Mouse (Mus musculus) heart, embryonic 12.5 days (tissue): ENCODE measurements at regions not wholly inside any gene's neighbourhood (a gene's known extent, or its start where the extent isn't known, plus 50 kb on each side); places are given as distances from the start of the nearest gene placed in this dataset.

ENCODE experiments used
- ATAC-seq: fragments of 200-750 bp; cut with Nextera tagmentation; 2 replicates; pipeline ENCODE4 v1.8.0; 2017; ENCODE audit warnings: moderate TSS enrichment, moderate library complexity; ENCODE audit not compliant: insufficient number of reproducible peaks, low FRiP score
- H3K27ac ChIP-seq: fragments of 300-500 bp; sonication (generic); 2 replicates; pipeline ENCODE4 v1.5.1; 2016; ENCODE audit warnings: mild to moderate bottlenecking, moderate library complexity; ENCODE audit not compliant: poor library complexity, severe bottlenecking
- H3K27me3 ChIP-seq: fragments of 300-500 bp; sonication (generic); replicated peaks from 2 replicates; pipeline ENCODE4 v1.6.1; 2016; ENCODE audit warnings: mild to moderate bottlenecking, moderate library complexity
- H3K36me3 ChIP-seq: fragments of 300-500 bp; sonication (generic); 2 replicates; pipeline ENCODE4 v1.6.1; 2016; ENCODE audit warnings: mild to moderate bottlenecking, moderate library complexity
- H3K4me1 ChIP-seq: fragments of 300-500 bp; sonication (generic); replicated peaks from 2 replicates; pipeline ENCODE4 v1.6.1; 2016; ENCODE audit warnings: mild to moderate bottlenecking
- H3K4me2 ChIP-seq: fragments of 300-500 bp; sonication (generic); 2 replicates; pipeline ENCODE4 v1.6.1; 2016; ENCODE audit warnings: mild to moderate bottlenecking, moderate library complexity
- H3K4me3 ChIP-seq: fragments of 300-500 bp; sonication (generic); 2 replicates; pipeline ENCODE4 v1.5.1; 2016; ENCODE audit warnings: mild to moderate bottlenecking
- H3K9ac ChIP-seq: fragments of 300-500 bp; sonication (generic); 2 replicates; pipeline ENCODE4 v1.6.1; 2016; ENCODE audit warnings: mild to moderate bottlenecking, moderate library complexity
- H3K9me3 ChIP-seq: fragments of 300-500 bp; sonication (generic); replicated peaks from 2 replicates; pipeline ENCODE4 v1.6.1; 2016; ENCODE audit warnings: mild to moderate bottlenecking, moderate library complexity
- WGBS: fragments of 180-500 bp; shearing (Covaris S2); methylation state at CpG from one replicate; pipeline ENCODE4 v1.1.7; 2016; 5-methylcytosine and 5-hydroxymethylcytosine counted together

GRCm38 (mm10) chr8:25341225-25341624, 517.1 kb upstream of the Adam5 start:
- no peak overlapping the region for H3K4me3 ChIP-seq
- H3K4me1 ChIP-seq = peaks cover 6% of the 10 kb centered on the region; the same call in 1 of the 2 replicates
- no peak overlapping the region for H3K27ac ChIP-seq
- no peak for ATAC-seq
- H3K9me3 ChIP-seq = 0 out of 2 replicates have a peak, but pooled peaks cover 5% of the 10 kb centered on the region
- no peaks in the 10 kb centered on the region for H3K36me3 ChIP-seq
- WGBS = 67% methylated on average over 5 of the region's 5 CpGs
- H3K4me2 ChIP-seq = no peak overlapping the region
- H3K27me3 ChIP-seq = no peaks in the 10 kb centered on the region
- H3K9ac ChIP-seq = no peak overlapping the region

- Histone ChIP-seq H3K4me3 (no peak overlapping the region), H3K27ac (no peak overlapping the region), H3K4me2 (no peak overlapping the region), H3K9me3 (0 out of 2 replicates have a peak, but pooled peaks cover 5% of the 10 kb centered on the region), H3K27me3 (no peaks in the 10 kb centered on the region), H3K4me1 (peaks cover 6% of the 10 kb centered on the region; the same call in 1 of the 2 replicates), H3K36me3 (no peaks in the 10 kb centered on the region), H3K9ac (no peak overlapping the region)
- no peak for ATAC-seq
- 69% methylated on average over 2 of the region's 2 CpGs for WGBS
Measured at GRCm38 (mm10) chr8:25340729-25341128, 516.6 kb upstream of the Adam5 start.

GRCm38 (mm10) chr8:25332120-25332607, 508.0 kb upstream of the Adam5 start:
- H3K36me3 ChIP-seq = no peaks in the 10 kb centered on the region
- peaks cover 17% of the 10 kb centered on the region for H3K4me1 ChIP-seq
- no peak for ATAC-seq
- 79% methylated on average over 8 of the region's 8 CpGs for WGBS
- no peak overlapping the region for H3K27ac ChIP-seq
- H3K4me3 ChIP-seq = no peak overlapping the region
- no peak overlapping the region for H3K9ac ChIP-seq
- H3K9me3 ChIP-seq = no peaks in the 10 kb centered on the region
- no peak overlapping the region for H3K4me2 ChIP-seq
- H3K27me3 ChIP-seq = no peaks in the 10 kb centered on the region

- no peak for ATAC-seq
- Histone ChIP-seq H3K4me1 (peaks cover 17% of the 10 kb centered on the region), H3K4me2 (no peak overlapping the region), H3K27me3 (no peaks in the 10 kb centered on the region), H3K9ac (no peak overlapping the region), H3K27ac (no peak overlapping the region), H3K9me3 (no peaks in the 10 kb centered on the region), H3K36me3 (no peaks in the 10 kb centered on the region), H3K4me3 (no peak overlapping the region)
- WGBS = 40% methylated on average over 7 of the region's 7 CpGs
Measured at GRCm38 (mm10) chr8:25331161-25331776, 507.1 kb upstream of the Adam5 start.

GRCm38 (mm10) chr8:25329791-25330190, 505.6 kb upstream of the Adam5 start:
- Histone ChIP-seq H3K36me3 (no peaks in the 10 kb centered on the region), H3K9me3 (no peaks in the 10 kb centered on the region), H3K27ac (no peak overlapping the region), H3K27me3 (no peaks in the 10 kb centered on the region; the same call in 1 of the 2 replicates), H3K4me3 (no peak overlapping the region), H3K4me1 (peaks cover 17% of the 10 kb centered on the region), H3K9ac (no peak overlapping the region), H3K4me2 (no peak overlapping the region)
- WGBS = 54% methylated on average over 1 of the region's 1 CpGs
- no peak for ATAC-seq

GRCm38 (mm10) chr8:25328318-25328717, 504.1 kb upstream of the Adam5 start:
- Histone ChIP-seq H3K9ac (no peak overlapping the region), H3K4me1 (peaks cover 17% of the 10 kb centered on the region), H3K27me3 (no peaks in the 10 kb centered on the region; the same call in 1 of the 2 replicates), H3K9me3 (no peaks in the 10 kb centered on the region), H3K36me3 (no peaks in the 10 kb centered on the region), H3K4me3 (no peak overlapping the region), H3K27ac (no peak overlapping the region), H3K4me2 (no peak overlapping the region)
- ATAC-seq = no peak
- WGBS = 48% methylated on average over 3 of the region's 3 CpGs

- Histone ChIP-seq H3K9ac (no peak overlapping the region), H3K4me2 (no peak overlapping the region), H3K36me3 (no peaks in the 10 kb centered on the region)
Measured at GRCm38 (mm10) chr8:25326930-25327329, 502.8 kb upstream of the Adam5 start.

GRCm38 (mm10) chr8:25326257-25326656, 502.1 kb upstream of the Adam5 start:
- Histone ChIP-seq H3K4me2 (no peak overlapping the region), H3K27me3 (no peaks in the 10 kb centered on the region; the same call in 1 of the 2 replicates), H3K9me3 (0 out of 2 replicates have a peak, but pooled peaks cover 2% of the 10 kb centered on the region), H3K36me3 (no peaks in the 10 kb centered on the region), H3K4me1 (peaks cover 8% of the 10 kb centered on the region), H3K9ac (no peak overlapping the region), H3K4me3 (no peak overlapping the region), H3K27ac (no peak overlapping the region)
- ATAC-seq = no peak
- WGBS = 57% methylated on average over 12 of the region's 12 CpGs

More at GRCm38 (mm10) chr8:25326930-25327329, 502.8 kb upstream of the Adam5 start:
- Histone ChIP-seq H3K27me3 (no peaks in the 10 kb centered on the region; the same call in 1 of the 2 replicates), H3K4me1 (peaks cover 14% of the 10 kb centered on the region), H3K27ac (no peak overlapping the region), H3K4me3 (no peak overlapping the region), H3K9me3 (no peaks in the 10 kb centered on the region)
- no peak for ATAC-seq
- 77% methylated on average over 6 of the region's 6 CpGs for WGBS

GRCm38 (mm10) chr8:25324731-25325130, 500.6 kb upstream of the Adam5 start:
- Histone ChIP-seq H3K9ac (no peak overlapping the region), H3K36me3 (no peaks in the 10 kb centered on the region), H3K4me1 (0 out of 2 replicates have a peak, but pooled peaks cover 3% of the 10 kb centered on the region), H3K9me3 (peaks cover 9% of the 10 kb centered on the region; the same call in 1 of the 2 replicates), H3K4me3 (no peak overlapping the region), H3K27ac (no peak overlapping the region), H3K27me3 (no peaks in the 10 kb centered on the region; the same call in 1 of the 2 replicates), H3K4me2 (no peak overlapping the region)
- ATAC-seq = no peak
- WGBS = 87% methylated on average over 9 of the region's 9 CpGs

GRCm38 (mm10) chr8:25323643-25324420, 499.7 kb upstream of the Adam5 start:
- Histone ChIP-seq H3K9ac (no peak overlapping the region), H3K27ac (no peak overlapping the region), H3K36me3 (no peaks in the 10 kb centered on the region), H3K9me3 (peaks cover 11% of the 10 kb centered on the region; the same call in 1 of the 2 replicates), H3K4me1 (0 out of 2 replicates have a peak, but pooled peaks cover 3% of the 10 kb centered on the region), H3K4me2 (peak overlapping the region; percentile 5; the same call in 1 of the 2 replicates), H3K4me3 (no peak overlapping the region), H3K27me3 (no peaks in the 10 kb centered on the region; the same call in 1 of the 2 replicates)
- ATAC-seq = no peak
- 43% methylated on average over 19 of the region's 19 CpGs for WGBS

- Histone ChIP-seq H3K4me3 (no peak overlapping the region), H3K27ac (no peak overlapping the region), H3K36me3 (no peaks in the 10 kb centered on the region), H3K27me3 (no peaks in the 10 kb centered on the region), H3K4me1 (no peaks in the 10 kb centered on the region; the same call in 1 of the 2 replicates), H3K9me3 (peaks cover 10% of the 10 kb centered on the region; the same call in 1 of the 2 replicates), H3K9ac (no peak overlapping the region), H3K4me2 (no peak overlapping the region)
- no peak for ATAC-seq
- 75% methylated on average over 4 of the region's 4 CpGs for WGBS
Measured at GRCm38 (mm10) chr8:25316383-25316782, 492.2 kb upstream of the Adam5 start.
